Mouse (Mus musculus) midbrain, embryonic 13.5 days (tissue): ENCODE results near the gene Tgm4. TPM values are rescaled to one million over a fixed set of nuclear protein-coding genes. Genes with fewer than 3 reads are reported as not detected.

Experiments used
- ATAC-seq: fragments of 200-750 bp; cut with Nextera tagmentation; 2 replicates; pipeline ENCODE4 v1.8.0; 2017; ENCODE audit warnings: mild to moderate bottlenecking, moderate TSS enrichment, moderate library complexity
- H3K27ac ChIP-seq: fragments of 300-500 bp; sonication (generic); 2 replicates; pipeline ENCODE4 v1.5.1; 2015; ENCODE audit warnings: inconsistent platforms, mild to moderate bottlenecking, moderate library complexity
- H3K27me3 ChIP-seq: fragments of 300-500 bp; sonication (generic); 2 replicates; pipeline ENCODE4 v1.6.1; 2015; ENCODE audit warnings: mild to moderate bottlenecking, inconsistent platforms
- H3K36me3 ChIP-seq: fragments of 300-500 bp; sonication (generic); 2 replicates; pipeline ENCODE4 v1.6.1; 2015; ENCODE audit warnings: mild to moderate bottlenecking, inconsistent platforms
- H3K4me1 ChIP-seq: fragments of 300-500 bp; sonication (generic); replicated peaks from 2 replicates; pipeline ENCODE4 v1.6.1; 2015; ENCODE audit warnings: inconsistent platforms
- H3K4me2 ChIP-seq: fragments of 300-500 bp; sonication (generic); replicated peaks from 2 replicates; pipeline ENCODE4 v1.6.1; 2015; ENCODE audit warnings: moderate library complexity, mild to moderate bottlenecking, inconsistent platforms
- H3K4me3 ChIP-seq: fragments of 300-500 bp; sonication (generic); replicated peaks from 2 replicates; pipeline ENCODE4 v1.5.1; 2015; ENCODE audit warnings: mild to moderate bottlenecking, inconsistent platforms
- H3K9ac ChIP-seq: fragments of 300-500 bp; sonication (generic); replicated peaks from 2 replicates; pipeline ENCODE4 v1.6.1; 2015; ENCODE audit warnings: mild to moderate bottlenecking, inconsistent platforms
- H3K9me3 ChIP-seq: fragments of 300-500 bp; sonication (generic); 2 replicates; pipeline ENCODE4 v1.6.1; 2016; ENCODE audit warnings: mild to moderate bottlenecking, inconsistent platforms
- WGBS: fragments of 180-500 bp; shearing (Covaris S2); methylation state at CpG from one replicate; pipeline ENCODE4 v1.1.7; 2015; 5-methylcytosine and 5-hydroxymethylcytosine counted together
- polyA plus RNA-seq: library from polyadenylated mRNA; unstranded; fragments of >200 nt; fragmentation: Nextera tagmentation; extraction: Ambion mirVana; gene quantifications from 2 replicates; pipeline ENCODE4 v1.2.1, GENCODE M21; 2015

Tgm4 gene
- polyA plus RNA-seq, 1 experiment from 2014 or later = 1.1 TPM

DNA sequence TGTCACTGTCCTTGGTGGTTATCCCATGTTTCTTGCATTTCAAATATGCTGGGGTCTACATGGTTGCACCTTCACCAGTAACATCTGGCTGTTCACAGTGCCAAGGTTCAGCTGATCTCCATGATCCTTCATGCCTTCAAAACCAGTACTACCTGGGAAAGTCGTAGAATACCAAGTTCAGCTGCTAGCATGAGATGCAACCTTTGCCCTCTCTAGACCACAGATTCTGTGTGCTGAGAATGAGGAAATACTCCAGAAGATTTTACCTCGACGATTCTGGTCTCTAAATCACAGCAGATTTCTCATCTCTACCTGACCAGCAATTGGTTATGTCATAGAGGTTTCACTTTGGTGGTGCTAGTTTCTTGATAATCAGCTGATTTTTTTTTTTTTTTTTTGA is 25.6 kb downstream of the Tgm4 start:
- 91% methylated on average over 3 of the region's 3 CpGs for WGBS
- no peak for ATAC-seq
- no peaks in the 10 kb centered on the region for H3K27me3 ChIP-seq

DNA sequence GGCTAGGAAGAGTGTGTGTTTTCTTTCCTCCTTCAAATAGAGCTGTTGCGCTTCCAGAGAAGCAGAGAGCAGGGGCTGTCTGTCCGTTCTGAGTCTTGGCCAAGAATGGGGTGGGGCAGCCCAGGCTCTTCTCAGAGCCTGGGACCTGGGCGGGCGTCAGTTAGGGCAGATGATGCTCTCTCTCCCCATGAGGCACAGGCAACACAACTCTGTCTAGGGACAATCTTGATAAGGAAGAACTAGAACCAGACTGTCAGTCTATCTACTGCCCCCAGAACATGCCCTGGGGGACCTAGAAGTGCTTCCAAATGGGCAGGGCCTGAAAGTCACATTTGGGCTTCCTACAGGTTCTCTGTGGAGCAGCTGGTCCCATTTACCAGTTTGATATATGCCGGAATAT is 44.6 kb downstream of the Tgm4 start:
- no peak overlapping the region for H3K4me3 ChIP-seq
- H3K4me1 ChIP-seq = no peaks in the 10 kb centered on the region
- peaks cover 91% of the 10 kb centered on the region for H3K36me3 ChIP-seq
- H3K9ac ChIP-seq = no peak overlapping the region
- no peak overlapping the region for H3K4me2 ChIP-seq
- WGBS = 96% methylated on average over 5 of the region's 5 CpGs
- H3K9me3 ChIP-seq = no peaks in the 10 kb centered on the region
- no peak for ATAC-seq
- no peak overlapping the region for H3K27ac ChIP-seq
- no peaks in the 10 kb centered on the region for H3K27me3 ChIP-seq

More for the DNA sequence above, 25.6 kb downstream of the Tgm4 start:
- Histone ChIP-seq H3K36me3 (no peaks in the 10 kb centered on the region), H3K9me3 (no peaks in the 10 kb centered on the region), H3K4me1 (no peaks in the 10 kb centered on the region), H3K4me2 (no peak overlapping the region), H3K4me3 (no peak overlapping the region), H3K9ac (no peak overlapping the region), H3K27ac (no peak overlapping the region)

DNA sequence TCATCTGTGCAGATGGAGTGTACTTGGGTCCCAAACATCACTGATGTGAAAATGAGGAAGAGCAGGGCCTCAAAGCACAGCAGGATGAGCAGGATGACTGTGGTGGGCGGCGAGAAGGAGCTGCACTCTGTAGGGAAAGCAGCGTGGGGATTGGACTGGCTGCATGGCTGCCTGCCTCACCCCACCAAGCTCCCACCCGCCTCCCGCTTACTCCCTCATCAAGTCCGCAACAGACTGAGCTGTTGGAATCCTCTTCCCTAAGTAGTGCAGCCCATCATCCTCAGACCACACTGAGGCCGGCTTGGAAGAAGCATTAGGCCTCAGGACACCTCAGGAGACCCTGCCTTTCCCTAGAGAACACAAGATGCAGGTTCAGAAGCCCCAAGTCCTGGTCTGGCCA is 45.8 kb downstream of the Tgm4 start:
- H3K9me3 ChIP-seq = no peaks in the 10 kb centered on the region
- H3K4me1 ChIP-seq = no peaks in the 10 kb centered on the region
- peaks cover 92% of the 10 kb centered on the region for H3K36me3 ChIP-seq
- no peak for ATAC-seq
- no peaks in the 10 kb centered on the region for H3K27me3 ChIP-seq
- H3K4me2 ChIP-seq = no peak overlapping the region
- H3K27ac ChIP-seq = no peak overlapping the region
- WGBS = 94% methylated on average over 7 of the region's 7 CpGs
- H3K4me3 ChIP-seq = no peak overlapping the region
- no peak overlapping the region for H3K9ac ChIP-seq

DNA sequence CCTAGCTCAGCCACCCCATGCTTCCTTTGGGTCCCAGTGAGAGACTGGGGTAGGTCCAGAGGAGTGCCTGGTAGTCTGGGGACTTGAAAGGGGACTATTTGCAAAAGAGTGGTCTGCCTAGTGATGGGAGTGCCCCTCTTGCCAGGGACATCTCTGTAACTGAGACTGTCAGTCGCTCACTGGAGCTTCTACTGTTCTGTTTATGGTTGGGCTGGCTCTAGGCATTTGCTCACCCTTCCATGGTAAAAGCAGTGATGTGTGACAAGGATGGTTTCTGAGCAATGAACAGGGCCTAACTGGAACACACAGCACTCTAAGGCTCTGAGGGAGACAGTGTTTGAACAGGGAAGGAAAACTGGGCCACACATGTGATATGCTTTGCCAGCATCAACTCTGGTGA is 46.3 kb downstream of the Tgm4 start:
- Histone ChIP-seq H3K4me3 (no peak overlapping the region), H3K27ac (no peak overlapping the region), H3K4me1 (no peaks in the 10 kb centered on the region), H3K36me3 (peaks cover 92% of the 10 kb centered on the region), H3K4me2 (no peak overlapping the region), H3K27me3 (no peaks in the 10 kb centered on the region), H3K9ac (no peak overlapping the region), H3K9me3 (no peaks in the 10 kb centered on the region)
- no peak for ATAC-seq
- WGBS = 76% methylated on average over 1 of the region's 1 CpGs

DNA sequence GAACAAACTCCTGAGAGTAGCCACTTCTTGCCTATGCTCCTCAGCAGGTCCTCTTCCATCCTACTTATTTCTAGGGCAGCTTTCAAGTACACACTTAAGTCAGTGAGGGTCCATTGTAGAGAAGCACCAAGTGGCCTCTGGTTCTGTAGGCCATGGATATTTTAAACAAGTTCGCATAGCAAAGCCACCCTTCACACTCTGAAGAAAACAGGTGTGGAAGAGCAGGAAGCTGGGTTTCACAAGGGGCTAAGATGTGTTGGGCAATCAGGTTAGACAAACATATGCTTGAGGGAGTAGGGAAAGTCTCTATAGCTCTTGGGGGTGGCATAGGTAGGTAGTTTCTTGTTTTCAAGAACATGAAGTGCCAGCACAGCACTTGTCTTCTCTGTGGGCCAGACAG is 50.8 kb downstream of the Tgm4 start:
- Histone ChIP-seq H3K9ac (no peak overlapping the region), H3K4me1 (no peaks in the 10 kb centered on the region), H3K27me3 (no peaks in the 10 kb centered on the region), H3K36me3 (peaks cover 93% of the 10 kb centered on the region), H3K9me3 (no peaks in the 10 kb centered on the region), H3K27ac (no peak overlapping the region), H3K4me2 (no peak overlapping the region), H3K4me3 (no peak overlapping the region)
- WGBS = 87% methylated on average over 1 of the region's 1 CpGs
- ATAC-seq = no peak

DNA sequence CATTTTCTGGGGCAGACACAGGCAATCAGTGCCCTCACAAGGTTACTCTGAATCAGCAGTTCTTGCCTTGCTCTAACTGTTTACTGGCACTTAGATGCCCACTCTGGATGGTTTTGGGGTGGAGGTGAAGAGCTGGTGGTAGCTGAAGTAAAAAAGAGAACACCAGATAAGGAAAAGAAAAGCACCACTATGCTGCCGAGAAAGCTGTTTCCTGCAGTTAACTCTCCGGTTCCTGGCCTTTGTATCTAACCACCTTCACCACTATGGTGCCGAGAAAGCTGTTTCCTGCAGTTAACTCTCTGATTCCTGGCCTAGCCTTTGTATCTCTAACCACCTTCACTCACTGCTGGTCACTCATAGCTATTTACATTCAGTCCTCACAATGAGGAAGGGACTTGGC is 53.0 kb downstream of the Tgm4 start:
- peaks cover 80% of the 10 kb centered on the region for H3K36me3 ChIP-seq
- H3K9ac ChIP-seq = no peak overlapping the region
- no peak overlapping the region for H3K4me2 ChIP-seq
- no peaks in the 10 kb centered on the region for H3K4me1 ChIP-seq
- no peaks in the 10 kb centered on the region for H3K27me3 ChIP-seq
- ATAC-seq = no peak
- WGBS = 86% methylated on average over 3 of the region's 3 CpGs
- no peak overlapping the region for H3K27ac ChIP-seq
- H3K9me3 ChIP-seq = no peaks in the 10 kb centered on the region
- H3K4me3 ChIP-seq = no peak overlapping the region

DNA sequence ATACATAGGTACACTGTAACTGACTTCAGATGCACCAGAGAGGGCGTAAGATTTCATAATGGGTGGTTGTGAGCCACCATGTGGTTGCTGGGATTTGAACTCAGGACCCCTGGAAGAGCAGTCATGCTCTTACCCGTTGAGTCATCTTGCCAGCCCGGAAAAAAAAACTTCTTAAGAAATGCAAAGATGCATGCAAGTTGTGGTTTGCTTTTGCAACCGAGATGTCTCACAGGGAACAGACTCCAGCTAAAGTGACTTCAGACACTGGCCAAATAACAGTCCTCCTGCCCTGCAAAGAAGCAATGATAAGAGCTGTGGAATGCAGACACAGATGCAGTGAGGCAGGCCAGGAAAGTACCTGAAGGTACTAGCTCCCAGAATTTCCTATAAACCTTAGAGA is 56.3 kb downstream of the Tgm4 start:
- Histone ChIP-seq H3K9ac (no peak overlapping the region), H3K9me3 (no peaks in the 10 kb centered on the region), H3K4me2 (no peak overlapping the region), H3K4me3 (no peak overlapping the region), H3K36me3 (peaks cover 75% of the 10 kb centered on the region), H3K4me1 (no peaks in the 10 kb centered on the region), H3K27me3 (no peaks in the 10 kb centered on the region), H3K27ac (no peak overlapping the region)
- ATAC-seq = no peak
- WGBS = 95% methylated on average over 4 of the region's 4 CpGs

DNA sequence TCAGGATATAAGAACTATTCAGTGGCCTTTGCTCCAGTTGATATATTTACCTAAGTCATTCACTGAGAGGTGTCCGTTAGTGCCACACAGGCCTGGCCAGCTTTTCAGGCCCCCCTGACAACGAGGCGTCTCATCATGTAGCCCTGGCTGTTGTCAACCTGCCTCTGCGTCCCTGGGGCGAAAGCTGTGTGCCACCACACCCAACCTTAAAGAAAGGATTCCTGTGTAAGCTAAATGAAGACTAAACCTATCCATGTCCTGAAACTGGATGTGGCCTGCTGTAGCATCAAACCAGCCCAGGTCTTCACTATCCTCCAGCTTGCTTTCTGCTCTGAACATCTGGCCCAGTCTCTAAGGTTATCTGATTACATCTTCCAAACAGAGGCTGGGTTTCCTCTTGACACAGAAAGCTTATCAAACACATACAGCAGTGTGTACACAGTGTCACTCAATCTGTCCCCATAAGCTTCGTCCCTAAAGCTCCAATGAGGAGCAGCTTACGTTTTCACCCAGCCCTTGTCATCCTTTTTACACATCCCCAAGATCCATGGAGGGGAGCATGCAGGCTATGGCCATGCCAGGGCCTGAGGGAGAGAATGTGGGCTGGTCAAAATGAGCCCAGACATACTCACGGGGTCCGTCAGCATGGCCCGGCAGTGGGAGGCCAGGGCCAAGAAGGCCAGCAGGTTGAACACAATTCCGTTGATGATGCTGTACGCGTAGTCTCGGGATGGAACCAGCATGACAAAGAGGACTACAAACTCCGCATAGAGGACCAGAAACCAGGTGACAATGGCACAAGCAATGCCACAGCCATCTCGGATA is 65.3 kb downstream of the Tgm4 start:
- H3K9me3 ChIP-seq = no peaks in the 10 kb centered on the region
- peaks cover 58% of the 10 kb centered on the region for H3K36me3 ChIP-seq
- H3K4me2 ChIP-seq = no peak overlapping the region
- no peaks in the 10 kb centered on the region for H3K4me1 ChIP-seq
- H3K4me3 ChIP-seq = no peak overlapping the region
- 98% methylated on average over 16 of the region's 16 CpGs for WGBS
- H3K27ac ChIP-seq = no peak overlapping the region
- no peak for ATAC-seq
- H3K27me3 ChIP-seq = no peaks in the 10 kb centered on the region
- no peak overlapping the region for H3K9ac ChIP-seq

DNA sequence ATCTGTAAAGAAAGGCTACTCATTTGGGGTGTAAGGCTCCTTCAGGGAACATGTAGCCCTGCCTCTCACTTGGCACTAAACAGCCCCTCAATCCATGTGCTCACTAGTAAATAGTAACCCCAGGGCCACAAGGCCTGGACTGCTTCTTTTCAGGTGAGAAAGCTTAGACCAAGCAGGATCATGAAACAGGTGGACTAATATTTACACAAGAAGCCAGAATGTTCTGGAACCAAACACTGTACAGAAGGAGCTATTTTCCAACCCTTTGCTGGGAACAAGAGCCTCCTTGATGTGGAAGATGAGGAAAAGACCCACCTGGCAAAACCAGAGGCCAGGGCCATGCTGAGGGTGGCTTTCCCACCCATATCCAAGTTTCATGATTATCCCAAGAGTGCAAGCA is 68.9 kb downstream of the Tgm4 start:
- H3K4me2 ChIP-seq = no peak overlapping the region
- no peak overlapping the region for H3K4me3 ChIP-seq
- H3K27ac ChIP-seq = no peak overlapping the region
- peaks cover 24% of the 10 kb centered on the region for H3K36me3 ChIP-seq
- no peak for ATAC-seq
- H3K4me1 ChIP-seq = no peaks in the 10 kb centered on the region
- H3K9me3 ChIP-seq = no peaks in the 10 kb centered on the region
- H3K27me3 ChIP-seq = no peaks in the 10 kb centered on the region
- no peak overlapping the region for H3K9ac ChIP-seq

DNA sequence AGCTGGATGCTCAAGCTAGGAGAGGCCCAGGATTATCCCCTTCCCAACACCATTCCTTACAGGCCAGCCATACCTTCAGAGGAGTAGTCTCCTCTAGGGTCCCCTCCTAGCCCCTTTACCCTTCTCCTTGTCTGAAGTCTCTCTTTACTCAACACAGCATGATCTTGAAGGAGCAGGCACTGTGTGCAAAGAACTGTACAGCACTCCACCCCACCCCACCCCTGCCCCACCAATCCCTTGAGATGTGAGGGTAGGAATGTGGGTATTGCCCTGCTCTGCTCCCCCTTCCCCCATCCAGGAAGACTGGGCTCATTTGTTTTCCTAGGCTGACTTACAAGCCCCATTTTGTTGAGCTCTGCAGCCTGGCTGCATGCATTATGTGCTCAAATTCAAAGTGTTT is 69.8 kb downstream of the Tgm4 start:
- no peak overlapping the region for H3K9ac ChIP-seq
- no peaks in the 10 kb centered on the region for H3K4me1 ChIP-seq
- no peak for ATAC-seq
- no peak overlapping the region for H3K4me2 ChIP-seq
- H3K9me3 ChIP-seq = no peaks in the 10 kb centered on the region
- no peak overlapping the region for H3K4me3 ChIP-seq
- no peak overlapping the region for H3K27ac ChIP-seq
- H3K36me3 ChIP-seq = peaks cover 16% of the 10 kb centered on the region
- no peaks in the 10 kb centered on the region for H3K27me3 ChIP-seq

DNA sequence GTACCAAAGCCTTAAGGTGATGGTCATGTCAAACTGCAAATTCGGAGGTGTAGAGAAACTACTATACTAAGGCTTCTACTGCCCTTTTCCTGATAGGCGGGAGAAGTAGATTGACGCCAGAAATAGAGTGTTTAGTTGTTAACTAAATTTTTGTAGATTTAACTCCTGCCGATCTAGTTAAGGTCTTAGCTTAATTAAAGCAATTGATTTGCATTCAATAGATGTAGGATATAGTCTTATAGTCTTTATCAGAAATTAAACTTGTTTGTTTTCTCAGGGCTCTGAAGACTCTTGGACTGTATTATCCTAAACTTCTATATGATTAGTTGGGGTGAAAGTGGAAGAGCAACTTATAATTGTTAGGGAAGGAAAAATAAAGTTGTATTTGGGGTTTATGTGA is 72.7 kb downstream of the Tgm4 start:
- WGBS = 92% methylated on average over 4 of the region's 4 CpGs

DNA sequence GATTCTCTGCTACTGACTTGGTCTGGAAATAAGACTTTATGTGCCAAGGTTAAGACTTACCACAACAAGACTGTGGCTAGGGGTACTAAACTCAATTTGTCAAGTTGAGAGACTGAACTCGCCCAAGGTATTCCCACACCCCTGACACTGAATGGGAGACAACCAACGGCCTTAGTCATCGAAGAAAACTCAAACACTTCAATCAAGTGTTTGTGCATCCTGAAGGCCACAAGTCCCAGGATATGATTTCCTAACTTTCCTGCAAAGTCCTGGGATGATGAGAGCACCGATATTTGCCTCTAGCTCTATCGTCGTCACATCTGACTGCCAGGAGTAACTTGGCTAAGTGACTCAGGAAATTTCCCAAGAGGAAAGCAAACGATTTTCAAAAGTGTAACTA is 74.7 kb downstream of the Tgm4 start:
- Histone ChIP-seq H3K9me3 (no peaks in the 10 kb centered on the region), H3K27me3 (no peaks in the 10 kb centered on the region), H3K4me3 (no peak overlapping the region), H3K4me2 (no peak overlapping the region), H3K36me3 (peaks cover 2% of the 10 kb centered on the region; the same call in 1 of the 2 replicates), H3K9ac (no peak overlapping the region), H3K27ac (no peak overlapping the region), H3K4me1 (peaks cover 21% of the 10 kb centered on the region)
- ATAC-seq = no peak
- WGBS = 96% methylated on average over 7 of the region's 7 CpGs

More for the DNA sequence above, 72.7 kb downstream of the Tgm4 start:
- Histone ChIP-seq H3K4me1 (peaks cover 11% of the 10 kb centered on the region), H3K4me3 (no peak overlapping the region), H3K4me2 (no peak overlapping the region), H3K36me3 (peaks cover 3% of the 10 kb centered on the region; the same call in 1 of the 2 replicates), H3K27ac (no peak overlapping the region), H3K9me3 (no peaks in the 10 kb centered on the region), H3K9ac (no peak overlapping the region), H3K27me3 (no peaks in the 10 kb centered on the region)
- ATAC-seq = no peak

DNA sequence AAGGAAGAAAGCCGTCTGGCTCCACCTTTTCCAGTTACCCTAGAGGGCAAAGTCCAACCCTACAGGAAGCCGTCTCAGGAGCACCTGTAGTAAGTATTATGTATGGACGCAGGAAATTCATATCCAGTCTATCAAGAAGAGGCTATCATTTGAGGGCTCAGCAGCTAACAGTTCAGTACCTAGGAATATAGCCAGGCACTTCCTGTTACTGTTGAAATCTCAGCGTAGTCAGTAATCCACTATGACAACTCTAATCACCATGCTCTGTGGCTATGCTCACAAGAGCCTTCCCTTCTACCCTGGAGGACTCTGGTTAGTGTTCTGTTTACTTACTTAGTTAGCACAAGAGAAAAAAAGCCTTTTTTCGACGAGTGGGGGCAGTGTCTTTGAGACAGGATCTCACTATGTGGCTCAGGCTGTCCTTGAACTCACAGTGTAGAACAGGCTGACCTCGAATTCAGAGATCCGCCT is 77.3 kb downstream of the Tgm4 start:
- Histone ChIP-seq H3K4me3 (peak overlapping the region; percentile 87), H3K4me1 (peaks cover 23% of the 10 kb centered on the region), H3K36me3 (peaks cover 15% of the 10 kb centered on the region), H3K9ac (peak overlapping the region; percentile 88), H3K9me3 (no peaks in the 10 kb centered on the region), H3K27ac (no peak overlapping the region), H3K4me2 (peak overlapping the region; percentile 95), H3K27me3 (no peaks in the 10 kb centered on the region)
- WGBS = 67% methylated on average over 8 of the region's 8 CpGs
- no peak for ATAC-seq
